Mouse (Mus musculus) forebrain, embryonic 10.5 days (tissue): ENCODE data around the gene Inka2. TPM values are rescaled to one million over a fixed set of nuclear protein-coding genes. Genes with fewer than 3 reads are reported as not detected.

Experiments
- DNase-seq: peaks from one replicate; pipeline ENCODE4 v3.0.0-alpha.2; 2017; ENCODE audit warnings: low spot score; ENCODE audit errors: extremely low spot score
- H3K27ac ChIP-seq: fragments of 300-500 bp; sonication (generic); 2 replicates; pipeline ENCODE4 v1.5.1; 2016; ENCODE audit warnings: mild to moderate bottlenecking
- H3K27me3 ChIP-seq: fragments of 300-500 bp; sonication (generic); 2 replicates; pipeline ENCODE4 v1.6.1; 2016; ENCODE audit warnings: mild to moderate bottlenecking; ENCODE audit not compliant: poor library complexity, severe bottlenecking
- H3K36me3 ChIP-seq: fragments of 300-500 bp; sonication (generic); replicated peaks from 2 replicates; pipeline ENCODE4 v1.6.1; 2016; ENCODE audit warnings: mild to moderate bottlenecking, moderate library complexity
- H3K4me1 ChIP-seq: fragments of 300-500 bp; sonication (generic); 2 replicates; pipeline ENCODE4 v1.6.1; 2016
- H3K4me3 ChIP-seq: fragments of 300-500 bp; sonication (generic); 2 replicates; pipeline ENCODE4 v1.5.1; 2016; ENCODE audit warnings: mild to moderate bottlenecking, moderate library complexity
- H3K9me3 ChIP-seq: fragments of 300-500 bp; sonication (generic); 2 replicates; pipeline ENCODE4 v1.6.1; 2016; ENCODE audit warnings: mild to moderate bottlenecking, moderate library complexity
- WGBS: fragments of 180-500 bp; shearing (Covaris S2); methylation state at CpG from one replicate; pipeline ENCODE4 v1.1.7; 2016; 5-methylcytosine and 5-hydroxymethylcytosine counted together
- polyA plus RNA-seq: library from polyadenylated mRNA; unstranded; fragments of >200 nt; fragmentation: Nextera tagmentation; extraction: Ambion mirVana; gene quantifications from 2 replicates; pipeline ENCODE4 v1.2.1, GENCODE M21; 2016

Gene Inka2
- 1.5 and 2.0 TPM in 2 replicates for polyA plus RNA-seq

- 1% methylated on average over 40 of the region's 43 CpGs for WGBS
- peaks cover 57% of the 10 kb centered on the region for H3K4me1 ChIP-seq
Measured at GRCm38 (mm10) chr3:105704031-105705008, at the start of gene Inka2. Gene Inka2, plus strand, starts transcription at chr3:105704599.

GRCm38 (mm10) chr3:105655031-105655585, 49.3 kb upstream of the Inka2 start:
- no peaks in the 10 kb centered on the region for H3K36me3 ChIP-seq
- H3K9me3 ChIP-seq: no peaks in the 10 kb centered on the region
- H3K4me1 ChIP-seq: no peaks in the 10 kb centered on the region
- DNase-seq: no peak
- no peaks in the 10 kb centered on the region for H3K27me3 ChIP-seq
- H3K27ac ChIP-seq: no peak overlapping the region
- H3K4me3 ChIP-seq: no peak overlapping the region
- 94% methylated on average over 11 of the region's 11 CpGs for WGBS

More at GRCm38 (mm10) chr3:105704031-105705008, at the start of gene Inka2:
- H3K9me3 ChIP-seq: no peaks in the 10 kb centered on the region
- H3K27ac ChIP-seq: peak within 1 kb of the TSS; percentile 79
- peak within 1 kb of the TSS; percentile 60 for H3K4me3 ChIP-seq
- peak; percentile 83 for DNase-seq
- H3K36me3 ChIP-seq: no peaks in the 10 kb centered on the region
- H3K27me3 ChIP-seq: peaks cover 60% of the 10 kb centered on the region

- no peaks in the 10 kb centered on the region for H3K36me3 ChIP-seq
- no peaks in the 10 kb centered on the region for H3K4me1 ChIP-seq
- no peaks in the 10 kb centered on the region for H3K27me3 ChIP-seq
- no peak for DNase-seq
- no peak overlapping the region for H3K4me3 ChIP-seq
- H3K27ac ChIP-seq: no peak overlapping the region
- H3K9me3 ChIP-seq: no peaks in the 10 kb centered on the region
- WGBS: 83% methylated on average over 2 of the region's 2 CpGs
Measured at GRCm38 (mm10) chr3:105660530-105660929, 43.9 kb upstream of the Inka2 start.

- DNase-seq: no peak
- no peak overlapping the region for H3K27ac ChIP-seq
- no peaks in the 10 kb centered on the region for H3K4me1 ChIP-seq
- H3K4me3 ChIP-seq: no peak overlapping the region
- H3K27me3 ChIP-seq: no peaks in the 10 kb centered on the region
- no peaks in the 10 kb centered on the region for H3K9me3 ChIP-seq
- no peaks in the 10 kb centered on the region for H3K36me3 ChIP-seq
- WGBS: 87% methylated on average over 8 of the region's 8 CpGs
Measured at GRCm38 (mm10) chr3:105663043-105663442, 41.4 kb upstream of the Inka2 start.

GRCm38 (mm10) chr3:105665105-105665765, 39.2 kb upstream of the Inka2 start:
- no peak for DNase-seq
- Histone ChIP-seq H3K27me3 (no peaks in the 10 kb centered on the region), H3K9me3 (no peaks in the 10 kb centered on the region), H3K4me3 (no peak overlapping the region), H3K36me3 (no peaks in the 10 kb centered on the region), H3K27ac (no peak overlapping the region), H3K4me1 (no peaks in the 10 kb centered on the region)
- WGBS: 84% methylated on average over 9 of the region's 9 CpGs

DNA sequence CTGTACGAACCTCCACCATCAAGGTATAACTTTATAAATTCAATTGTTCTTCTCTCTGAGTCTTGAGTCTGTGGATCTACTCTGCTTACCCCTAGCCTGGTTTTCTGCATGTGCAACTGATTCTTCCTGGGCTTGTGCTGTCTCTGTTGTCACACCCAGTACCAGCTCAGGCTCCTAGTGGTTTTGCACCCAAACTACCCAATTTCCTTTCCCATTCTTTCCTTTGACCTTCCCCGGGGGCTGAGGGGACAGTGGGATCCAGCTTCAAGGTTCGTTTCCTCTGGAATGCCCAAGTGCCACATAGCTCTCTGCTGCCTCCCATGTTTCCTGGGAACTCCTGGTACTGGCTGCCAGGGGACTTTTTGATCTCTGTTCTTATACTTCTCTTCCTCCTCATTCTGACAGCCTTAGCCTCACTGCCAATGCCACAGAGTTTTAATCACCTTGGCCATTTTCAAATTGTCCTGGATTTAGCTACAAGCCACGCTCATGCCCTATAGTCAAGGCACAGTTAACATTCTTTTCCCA, 37.3 kb upstream of the Inka2 start:
- no peak for DNase-seq
- 71% methylated on average over 4 of the region's 4 CpGs for WGBS
- Histone ChIP-seq H3K36me3 (no peaks in the 10 kb centered on the region), H3K27me3 (no peaks in the 10 kb centered on the region), H3K4me1 (no peaks in the 10 kb centered on the region), H3K27ac (no peak overlapping the region), H3K9me3 (no peaks in the 10 kb centered on the region), H3K4me3 (no peak overlapping the region)

DNA sequence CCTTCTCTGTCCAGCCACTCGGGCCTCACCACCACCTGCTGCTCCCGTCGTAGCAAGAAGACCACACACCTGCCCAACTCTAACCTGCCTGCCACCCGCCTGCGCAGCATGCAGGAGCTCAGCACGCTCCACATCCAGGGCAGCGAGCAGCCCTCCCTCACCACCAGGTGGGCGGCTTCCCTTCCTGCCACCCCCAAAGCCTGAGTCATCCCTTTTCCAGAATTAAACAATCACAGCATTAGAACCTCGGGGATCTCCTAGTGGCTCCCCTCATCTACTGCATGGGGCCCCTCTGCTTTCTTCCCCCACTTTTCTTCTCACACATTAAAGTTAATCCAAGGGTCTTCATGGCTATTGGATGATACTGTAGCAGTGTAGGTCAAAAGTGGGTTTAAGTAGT, 36.2 kb upstream of the Inka2 start:
- Histone ChIP-seq H3K27me3 (no peaks in the 10 kb centered on the region), H3K9me3 (no peaks in the 10 kb centered on the region), H3K4me1 (no peaks in the 10 kb centered on the region), H3K4me3 (no peak overlapping the region), H3K27ac (no peak overlapping the region), H3K36me3 (no peaks in the 10 kb centered on the region)
- DNase-seq: no peak
- 37% methylated on average over 9 of the region's 9 CpGs for WGBS

- no peak overlapping the region for H3K27ac ChIP-seq
- peaks cover 2% of the 10 kb centered on the region; the same call in 1 of the 2 replicates for H3K4me1 ChIP-seq
- no peaks in the 10 kb centered on the region for H3K27me3 ChIP-seq
- H3K36me3 ChIP-seq: no peaks in the 10 kb centered on the region
- no peak for DNase-seq
- H3K9me3 ChIP-seq: no peaks in the 10 kb centered on the region
- H3K4me3 ChIP-seq: no peak overlapping the region
- 90% methylated on average over 3 of the region's 3 CpGs for WGBS
Measured at GRCm38 (mm10) chr3:105669776-105670175, 34.6 kb upstream of the Inka2 start.

GRCm38 (mm10) chr3:105670801-105671200, 33.6 kb upstream of the Inka2 start:
- Histone ChIP-seq H3K9me3 (no peaks in the 10 kb centered on the region), H3K36me3 (no peaks in the 10 kb centered on the region), H3K27ac (no peak overlapping the region), H3K4me3 (no peak overlapping the region), H3K27me3 (no peaks in the 10 kb centered on the region), H3K4me1 (peaks cover 3% of the 10 kb centered on the region)
- no peak for DNase-seq
- 79% methylated on average over 1 of the region's 1 CpGs for WGBS

- H3K9me3 ChIP-seq: no peaks in the 10 kb centered on the region
- peaks cover 31% of the 10 kb centered on the region for H3K36me3 ChIP-seq
- peaks cover 6% of the 10 kb centered on the region for H3K4me1 ChIP-seq
- WGBS: 21% methylated on average over 7 of the region's 7 CpGs
- peak; percentile 55 for DNase-seq
- H3K27ac ChIP-seq: no peak overlapping the region
- H3K27me3 ChIP-seq: no peaks in the 10 kb centered on the region
- no peak overlapping the region for H3K4me3 ChIP-seq
Measured at GRCm38 (mm10) chr3:105674595-105675218, 29.7 kb upstream of the Inka2 start.

DNA sequence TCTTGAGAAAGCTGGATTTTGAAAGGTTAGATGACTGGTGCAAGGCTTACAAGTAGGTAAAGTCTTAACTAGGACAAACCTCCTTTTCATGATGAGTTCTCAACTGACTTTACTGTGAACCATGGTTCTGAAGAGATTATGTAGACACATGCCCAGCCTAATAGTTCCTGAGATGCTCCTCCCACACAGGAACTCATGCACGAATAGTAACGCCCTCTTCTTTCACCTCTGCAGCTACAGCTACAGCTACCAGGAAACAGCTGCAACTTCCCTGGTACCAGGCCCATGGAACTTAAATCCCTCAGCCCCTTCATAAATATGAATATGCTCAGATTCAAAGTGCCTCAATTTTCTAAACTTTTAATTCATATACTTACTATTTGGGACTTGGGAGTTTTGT, 28.5 kb upstream of the Inka2 start:
- DNase-seq: no peak
- no peak overlapping the region; the same call in 1 of the 2 replicates for H3K27ac ChIP-seq
- no peaks in the 10 kb centered on the region for H3K27me3 ChIP-seq
- peaks cover 6% of the 10 kb centered on the region for H3K4me1 ChIP-seq
- H3K9me3 ChIP-seq: no peaks in the 10 kb centered on the region
- WGBS: 56% methylated on average over 2 of the region's 2 CpGs
- no peak overlapping the region for H3K4me3 ChIP-seq
- H3K36me3 ChIP-seq: peaks cover 43% of the 10 kb centered on the region

GRCm38 (mm10) chr3:105680346-105680745, 24.1 kb upstream of the Inka2 start:
- H3K36me3 ChIP-seq: peaks cover 83% of the 10 kb centered on the region
- WGBS: 94% methylated on average over 7 of the region's 7 CpGs
- no peak overlapping the region for H3K27ac ChIP-seq
- no peak for DNase-seq
- no peaks in the 10 kb centered on the region for H3K9me3 ChIP-seq
- peaks cover 4% of the 10 kb centered on the region; the same call in 1 of the 2 replicates for H3K4me1 ChIP-seq
- no peaks in the 10 kb centered on the region for H3K27me3 ChIP-seq
- H3K4me3 ChIP-seq: no peak overlapping the region
